Mouse (Mus musculus) layer of hippocampus, adult 9-10 months (tissue): ENCODE data around the gene Stk38.

ENCODE experiments used
- DNase-seq: peaks from one replicate; pipeline ENCODE4 v3.0.0; 2022; ENCODE audit warnings: low spot score

Gene Stk38

GRCm38 (mm10) chr17:28951831-28952799 lies 55.7 kb downstream of the Stk38 start, which contains the start of gene Kctd20:
Gene Kctd20, plus strand, starts transcription at chr17:28951950.
- DNase-seq: peak; percentile 74

GRCm38 (mm10) chr17:28950751-28951150 lies 57.0 kb downstream of the Stk38 start:
- no peak for DNase-seq

GRCm38 (mm10) chr17:28948661-28949060 lies 59.1 kb downstream of the Stk38 start:
- no peak for DNase-seq

GRCm38 (mm10) chr17:28947011-28947939 lies 60.5 kb downstream of the Stk38 start:
- DNase-seq: no peak

- no peak for DNase-seq
Observed at GRCm38 (mm10) chr17:28944481-28944880, 63.3 kb downstream of the Stk38 start.

- no peak for DNase-seq
Observed at GRCm38 (mm10) chr17:28943740-28944139, 64.1 kb downstream of the Stk38 start, which contains the start of gene Pxt1. Gene Pxt1, minus strand, starts transcription at chr17:28943840.

GRCm38 (mm10) chr17:28942101-28942500 lies 65.7 kb downstream of the Stk38 start:
- no peak for DNase-seq

- DNase-seq: no peak
Observed at GRCm38 (mm10) chr17:28940776-28941555, 66.8 kb downstream of the Stk38 start.

GRCm38 (mm10) chr17:28936622-28937345 lies 71.0 kb downstream of the Stk38 start:
- DNase-seq: no peak

GRCm38 (mm10) chr17:28936133-28936532 lies 71.7 kb downstream of the Stk38 start:
- DNase-seq: no peak

- no peak for DNase-seq
Observed at GRCm38 (mm10) chr17:28934120-28934916, 73.5 kb downstream of the Stk38 start.

- DNase-seq: no peak
Observed at GRCm38 (mm10) chr17:28932274-28932673, 75.5 kb downstream of the Stk38 start.

GRCm38 (mm10) chr17:28931436-28932211 lies 76.2 kb downstream of the Stk38 start:
- DNase-seq: no peak

- DNase-seq: no peak
Observed at GRCm38 (mm10) chr17:28930392-28931074, 77.3 kb downstream of the Stk38 start.

GRCm38 (mm10) chr17:28929369-28929768 lies 78.4 kb downstream of the Stk38 start:
- DNase-seq: no peak

GRCm38 (mm10) chr17:28928004-28928403 lies 79.8 kb downstream of the Stk38 start:
- DNase-seq: no peak

- no peak for DNase-seq
Observed at GRCm38 (mm10) chr17:28926866-28927635, 80.7 kb downstream of the Stk38 start.

GRCm38 (mm10) chr17:28926380-28926779 lies 81.4 kb downstream of the Stk38 start:
- peak; percentile 77 for DNase-seq
